Mouse (Mus musculus) testis, adult 2 months (tissue): ENCODE measurements around the gene Gm17019.
"Not testable (repeated sequence)": the region's sequence is repeated elsewhere in the genome, so short reads cannot be mapped to it uniquely, and the experiment has no call there.

Experiments
- CTCF ChIP-seq: fragments of 200-500 bp; IDR thresholded peaks from 2 replicates; pipeline ENCODE4 v1.5.1; 2012; ENCODE audit warnings: low read depth, mild to moderate bottlenecking, inconsistent platforms, low read length, moderate library complexity; ENCODE audit not compliant: control insufficient read depth, insufficient read depth, insufficient replicate concordance
- POLR2A ChIP-seq: fragments of 200-500 bp; IDR thresholded peaks from 2 replicates; pipeline ENCODE4 v1.6.1; 2012; ENCODE audit warnings: low read depth, mild to moderate bottlenecking, inconsistent platforms, low read length, moderate library complexity; ENCODE audit not compliant: control insufficient read depth

DNA sequence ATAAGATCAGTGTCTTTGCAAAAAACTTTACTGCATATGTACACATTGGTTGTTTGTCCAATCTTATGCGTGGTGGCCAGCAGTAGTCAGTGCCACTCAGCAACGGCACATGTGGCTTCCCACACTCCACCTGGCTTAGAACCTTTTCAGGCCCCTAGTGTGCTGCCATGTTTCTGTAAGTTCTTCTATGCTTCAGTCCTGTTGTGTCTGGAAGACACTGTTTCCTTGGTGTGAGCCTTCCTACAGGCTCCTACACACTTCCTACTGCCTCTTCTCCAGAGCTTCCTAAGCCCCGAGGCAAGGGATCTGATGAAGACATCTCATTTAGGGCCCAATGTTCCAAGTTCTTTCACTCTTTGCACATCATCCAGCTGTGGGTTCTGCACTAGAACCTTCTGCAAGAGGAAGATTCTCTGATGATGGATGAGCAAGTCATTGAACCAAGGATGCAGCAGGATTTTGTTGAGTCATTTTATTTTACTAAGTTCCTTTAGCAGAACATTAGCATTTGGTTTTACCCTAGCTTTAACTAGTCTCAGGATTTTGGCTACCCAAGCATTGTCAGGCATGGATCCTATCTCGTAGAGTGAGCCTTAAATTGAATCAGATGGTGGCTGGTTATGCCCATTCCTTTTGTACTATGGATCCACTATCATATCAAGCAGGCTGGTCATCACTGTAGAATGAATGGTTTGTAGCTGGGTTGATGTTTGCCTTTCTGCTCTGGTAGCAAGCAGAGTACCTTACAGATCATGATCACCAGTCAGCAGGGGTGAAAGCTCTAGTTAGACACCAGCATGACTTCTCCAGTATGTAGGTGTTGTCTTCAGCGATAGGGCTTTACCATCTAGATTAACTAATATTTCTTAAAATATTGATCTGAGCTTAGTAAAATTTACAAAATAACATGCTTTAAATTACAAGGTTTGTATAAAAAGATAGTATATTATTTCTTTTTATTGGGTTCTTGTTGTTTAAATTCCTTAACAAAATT, 27.9 kb downstream of the Gm17019 start:
- not testable (repeated sequence) for TF ChIP-seq POLR2A, CTCF
